Mouse (Mus musculus): Measurements from ENCODE around the gene Vps11. TPM values are rescaled to one million over a fixed set of nuclear protein-coding genes. Genes with fewer than 3 reads are reported as not detected.
A peak's percentile ranks its signal among the peaks of the same experiment; 100 is the strongest.

Gene Vps11
- polyA plus RNA-seq, 1 experiment, result 19.4 TPM

- no peak overlapping the region; the same call in 1 of the 2 replicates for H3K27ac ChIP-seq (ENCODE audit: control insufficient read depth, insufficient read depth, low read depth, low read length)
- H3K27me3 ChIP-seq (ENCODE audit: control insufficient read depth, insufficient read depth, low read length), result no peaks in the 10 kb centered on the region
- H3K4me1 ChIP-seq (ENCODE audit: control insufficient read depth, insufficient read depth, low read length), result peaks cover 7% of the 10 kb centered on the region
- H3K36me3 ChIP-seq (ENCODE audit: control insufficient read depth, insufficient read depth, low read length), result 0 out of 2 replicates have a peak, but pooled peaks cover 2% of the 10 kb centered on the region
- TF ChIP-seq CTCF (IDR thresholded peaks at IDR 0.05; ENCODE audit: control insufficient read depth, insufficient read depth, insufficient replicate concordance, low read depth, low read length), result no peak
- TF ChIP-seq POLR2A (IDR thresholded peaks at IDR 0.05; ENCODE audit: control insufficient read depth, low read depth, low read length), result no peak
- H3K4me3 ChIP-seq (ENCODE audit: control insufficient read depth, low read depth, low read length), result no peak overlapping the region
Measured at GRCm38 (mm10) chr9:44347621-44348020, 13.8 kb downstream of the Vps11 start.

GRCm38 (mm10) chr9:44347166-44347565 is 14.3 kb downstream of the Vps11 start:
- TF ChIP-seq CTCF (IDR thresholded peaks at IDR 0.05; ENCODE audit: control insufficient read depth, insufficient read depth, insufficient replicate concordance, low read depth, low read length) (no peak), POLR2A (IDR thresholded peaks at IDR 0.05; ENCODE audit: control insufficient read depth, low read depth, low read length) (no peak)
- peaks cover 7% of the 10 kb centered on the region for H3K4me1 ChIP-seq (ENCODE audit: control insufficient read depth, insufficient read depth, low read length)
- H3K27ac ChIP-seq (ENCODE audit: control insufficient read depth, insufficient read depth, low read depth, low read length), result no peak overlapping the region; the same call in 1 of the 2 replicates
- H3K4me3 ChIP-seq (ENCODE audit: control insufficient read depth, low read depth, low read length), result no peak overlapping the region
- 0 out of 2 replicates have a peak, but pooled peaks cover 2% of the 10 kb centered on the region for H3K36me3 ChIP-seq (ENCODE audit: control insufficient read depth, insufficient read depth, low read length)
- H3K27me3 ChIP-seq (ENCODE audit: control insufficient read depth, insufficient read depth, low read length), result no peaks in the 10 kb centered on the region

DNA sequence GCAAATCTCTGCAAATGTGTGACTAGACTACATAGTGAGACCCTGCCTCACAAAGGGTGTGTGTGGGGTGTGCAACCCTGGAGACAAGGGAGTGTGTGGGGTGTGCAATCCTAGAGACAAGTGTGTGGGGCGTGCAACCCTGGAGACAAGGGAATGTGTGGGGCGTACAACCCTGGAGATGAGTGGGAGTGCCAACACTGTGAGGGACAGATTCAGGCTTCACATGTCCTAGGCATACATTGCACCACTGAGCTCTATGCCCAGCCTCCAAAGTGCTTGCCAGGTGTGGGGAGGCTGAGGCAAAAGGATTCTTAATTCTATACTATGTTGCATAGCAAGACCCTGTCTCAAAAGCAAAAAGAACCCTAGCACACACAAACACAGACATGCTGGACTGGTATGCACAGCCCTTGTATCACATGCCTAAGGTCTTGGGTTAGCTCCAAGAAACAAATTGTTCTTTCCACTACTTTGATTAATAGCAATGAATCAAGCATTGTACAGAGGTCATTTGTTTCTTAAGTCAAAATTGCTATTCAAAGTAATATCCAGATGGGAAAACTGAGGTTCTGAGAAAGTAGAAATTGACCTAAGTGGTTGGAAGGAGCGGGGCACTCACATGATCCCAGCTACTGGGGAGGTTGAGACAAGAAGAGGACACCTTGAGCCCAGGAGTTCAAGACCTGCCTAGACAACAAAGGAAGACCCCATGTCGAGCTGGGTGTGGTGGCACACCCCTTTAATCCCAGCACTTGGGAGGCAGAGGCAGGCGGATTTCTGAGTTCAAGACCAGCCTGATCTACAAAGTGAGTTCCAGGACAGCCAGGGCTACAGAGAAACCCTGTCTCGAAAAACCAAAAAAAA is 15.7 kb downstream of the Vps11 start:
- peak overlapping the region; percentile 67 for H3K27ac ChIP-seq (ENCODE audit: control insufficient read depth, insufficient read depth, low read depth, low read length)
- H3K4me1 ChIP-seq (ENCODE audit: control insufficient read depth, insufficient read depth, low read length), result peaks cover 7% of the 10 kb centered on the region
- no peak overlapping the region for H3K4me3 ChIP-seq (ENCODE audit: control insufficient read depth, low read depth, low read length)
- H3K27me3 ChIP-seq (ENCODE audit: control insufficient read depth, insufficient read depth, low read length), result no peaks in the 10 kb centered on the region
- 0 out of 2 replicates have a peak, but pooled peaks cover 2% of the 10 kb centered on the region for H3K36me3 ChIP-seq (ENCODE audit: control insufficient read depth, insufficient read depth, low read length)
- no peak for TF ChIP-seq CTCF (IDR thresholded peaks at IDR 0.05; ENCODE audit: control insufficient read depth, insufficient read depth, insufficient replicate concordance, low read depth, low read length)
- peak; percentile 35; the same call in 1 of the 2 replicates for TF ChIP-seq POLR2A (IDR thresholded peaks at IDR 0.05; ENCODE audit: control insufficient read depth, low read depth, low read length)

DNA sequence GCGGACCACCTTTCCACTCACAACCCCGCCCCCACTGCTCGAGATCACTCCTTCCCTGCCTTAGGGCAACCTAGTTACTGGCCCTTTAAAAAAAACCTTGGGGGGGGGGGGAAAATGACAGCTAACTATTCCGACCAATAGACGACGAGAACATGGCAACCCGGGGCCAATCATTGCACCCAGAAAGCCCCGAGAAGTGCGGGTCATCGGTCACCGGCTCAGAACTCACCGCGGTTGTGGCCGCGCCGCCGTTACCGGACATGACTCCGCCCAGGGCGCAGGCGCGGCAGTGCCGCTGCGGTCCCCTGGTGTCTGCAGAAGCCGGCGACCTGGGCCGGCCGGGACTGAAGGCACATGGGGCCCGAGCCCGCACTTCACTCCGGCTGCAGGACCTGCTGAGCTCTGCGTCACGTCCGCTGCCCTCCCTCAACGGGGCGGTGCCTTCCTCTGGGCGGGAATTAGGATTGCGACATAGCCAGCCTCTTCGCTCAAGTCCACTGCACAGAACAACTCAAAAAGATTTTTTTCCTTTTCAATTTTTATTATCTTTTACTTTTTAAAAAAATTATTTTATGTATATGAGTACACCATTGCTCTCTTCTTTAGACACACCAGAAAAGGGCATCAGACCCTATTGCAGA is 17.6 kb downstream of the Vps11 start, which contains the start of gene Hmbs:
Gene Hmbs (minus strand): TSS at position 448 of the 641 bp plus-strand sequence.
- Histone ChIP-seq H3K4me1 (ENCODE audit: control insufficient read depth, insufficient read depth, low read length) (peaks cover 9% of the 10 kb centered on the region), H3K27me3 (ENCODE audit: control insufficient read depth, insufficient read depth, low read length) (no peaks in the 10 kb centered on the region), H3K4me3 (ENCODE audit: control insufficient read depth, low read depth, low read length) (peak within 1 kb of the TSS; percentile 99), H3K27ac (ENCODE audit: control insufficient read depth, insufficient read depth, low read depth, low read length) (peak within 1 kb of the TSS; percentile 100), H3K36me3 (ENCODE audit: control insufficient read depth, insufficient read depth, low read length) (no peaks in the 10 kb centered on the region)
- no peak for TF ChIP-seq CTCF (IDR thresholded peaks at IDR 0.05; ENCODE audit: control insufficient read depth, insufficient read depth, insufficient replicate concordance, low read depth, low read length)
- TF ChIP-seq POLR2A (IDR thresholded peaks at IDR 0.05; ENCODE audit: control insufficient read depth, low read depth, low read length), result peak; percentile 93

DNA sequence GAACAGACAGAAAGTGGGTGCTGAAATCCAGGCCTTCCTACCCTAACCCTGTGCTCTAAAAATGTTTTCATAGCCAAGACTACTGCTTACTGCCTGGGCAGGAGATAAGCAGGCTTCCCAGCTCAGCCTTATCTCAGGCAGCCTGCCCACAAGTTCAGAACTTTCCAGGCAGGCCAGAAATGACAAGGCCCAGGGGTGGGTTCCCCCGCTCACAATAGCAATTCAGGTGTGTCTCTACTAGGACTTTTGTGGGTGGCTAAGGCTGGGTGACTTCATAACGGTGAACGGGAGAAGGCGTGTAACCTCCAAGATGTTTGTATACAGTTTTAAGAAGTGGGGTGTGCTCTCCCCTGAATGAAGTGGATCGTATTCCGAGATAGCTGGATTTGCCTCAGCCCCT is 18.2 kb downstream of the Vps11 start:
- H3K4me1 ChIP-seq (ENCODE audit: control insufficient read depth, insufficient read depth, low read length), result peaks cover 9% of the 10 kb centered on the region
- no peak for TF ChIP-seq CTCF (IDR thresholded peaks at IDR 0.05; ENCODE audit: control insufficient read depth, insufficient read depth, insufficient replicate concordance, low read depth, low read length)
- TF ChIP-seq POLR2A (IDR thresholded peaks at IDR 0.05; ENCODE audit: control insufficient read depth, low read depth, low read length), result no peak
- H3K36me3 ChIP-seq (ENCODE audit: control insufficient read depth, insufficient read depth, low read length), result no peaks in the 10 kb centered on the region
- H3K27me3 ChIP-seq (ENCODE audit: control insufficient read depth, insufficient read depth, low read length), result no peaks in the 10 kb centered on the region
- peak overlapping the region; percentile 100 for H3K27ac ChIP-seq (ENCODE audit: control insufficient read depth, insufficient read depth, low read depth, low read length)
- H3K4me3 ChIP-seq (ENCODE audit: control insufficient read depth, low read depth, low read length), result peak overlapping the region; percentile 99

- H3K4me1 ChIP-seq (ENCODE audit: control insufficient read depth, insufficient read depth, low read length), result peaks cover 11% of the 10 kb centered on the region
- H3K36me3 ChIP-seq (ENCODE audit: control insufficient read depth, insufficient read depth, low read length), result no peaks in the 10 kb centered on the region; the same call in 1 of the 2 replicates
- H3K27ac ChIP-seq (ENCODE audit: control insufficient read depth, insufficient read depth, low read depth, low read length), result peak overlapping the region; percentile 100
- TF ChIP-seq CTCF (IDR thresholded peaks at IDR 0.05; ENCODE audit: control insufficient read depth, insufficient read depth, insufficient replicate concordance, low read depth, low read length) (no peak), POLR2A (IDR thresholded peaks at IDR 0.05; ENCODE audit: control insufficient read depth, low read depth, low read length) (no peak)
- H3K27me3 ChIP-seq (ENCODE audit: control insufficient read depth, insufficient read depth, low read length), result no peaks in the 10 kb centered on the region
- peak overlapping the region; percentile 11; the same call in 1 of the 2 replicates for H3K4me3 ChIP-seq (ENCODE audit: control insufficient read depth, low read depth, low read length)
Measured at GRCm38 (mm10) chr9:44342605-44343004, 18.9 kb downstream of the Vps11 start.

- Histone ChIP-seq H3K27ac (ENCODE audit: control insufficient read depth, insufficient read depth, low read depth, low read length) (peak overlapping the region; percentile 100; the same call in 1 of the 2 replicates), H3K27me3 (ENCODE audit: control insufficient read depth, insufficient read depth, low read length) (no peaks in the 10 kb centered on the region), H3K4me1 (ENCODE audit: control insufficient read depth, insufficient read depth, low read length) (peaks cover 11% of the 10 kb centered on the region), H3K36me3 (ENCODE audit: control insufficient read depth, insufficient read depth, low read length) (no peaks in the 10 kb centered on the region; the same call in 1 of the 2 replicates), H3K4me3 (ENCODE audit: control insufficient read depth, low read depth, low read length) (peak overlapping the region; percentile 11)
- no peak for TF ChIP-seq CTCF (IDR thresholded peaks at IDR 0.05; ENCODE audit: control insufficient read depth, insufficient read depth, insufficient replicate concordance, low read depth, low read length)
Measured at GRCm38 (mm10) chr9:44342173-44342572, 19.3 kb downstream of the Vps11 start.

All from testis, adult 2 months (tissue).